Comparison of ENCODE assay signal across 17 mouse cellular contexts in genomic region chr9:65661493-65661892, GRCm38 (mm10).
"Had no signal": no experiment of that assay in that cellular context is flagged by ENCODE, and none has a peak within 500 bp of the region (broad histone marks: within the 10 kb centered on the region; RNA-seq: fewer than 3 reads in every experiment).

No protein-coding gene starts in this region.

- H3K4me3 ChIP-seq: heart, embryonic 12.5 days; hindbrain, embryonic 13.5 days; hindbrain, embryonic 15.5 days; kidney, embryonic 15.5 days; limb, embryonic 13.5 days; limb, embryonic 15.5 days had no signal

- H3K27me3 ChIP-seq: heart, embryonic 12.5 days; hindbrain, embryonic 13.5 days; hindbrain, embryonic 15.5 days; kidney, embryonic 15.5 days; limb, embryonic 13.5 days; limb, embryonic 15.5 days had no signal

- ATAC-seq: forebrain, postnatal 0 days; hindbrain, postnatal 0 days; intestine, embryonic 16.5 days had no signal

- H3K4me2 ChIP-seq: heart, embryonic 12.5 days; hindbrain, embryonic 13.5 days; hindbrain, embryonic 15.5 days; kidney, embryonic 15.5 days; limb, embryonic 13.5 days; limb, embryonic 15.5 days had no signal

- H3K27ac ChIP-seq: hindbrain, embryonic 13.5 days; hindbrain, embryonic 15.5 days; hindbrain, postnatal 0 days; kidney, embryonic 15.5 days; kidney, postnatal 0 days; limb, embryonic 13.5 days; limb, embryonic 15.5 days had no signal

- DNase-seq: forebrain, postnatal 0 days; gastrocnemius, postnatal 14 days; gastrocnemius, postnatal 36 days; heart, adult 18-20 months; kidney, postnatal 14 days; layer of hippocampus, adult 9-11 months; layer of hippocampus, postnatal 36 days; left cerebral cortex, postnatal 4 days had no signal

- H3K9ac ChIP-seq: forebrain, postnatal 0 days; heart, embryonic 12.5 days; hindbrain, embryonic 13.5 days; hindbrain, embryonic 15.5 days; kidney, embryonic 15.5 days; limb, embryonic 13.5 days; limb, embryonic 15.5 days had no signal

- H3K36me3 ChIP-seq: hindbrain, embryonic 13.5 days; hindbrain, embryonic 15.5 days; kidney, embryonic 15.5 days; limb, embryonic 13.5 days; limb, embryonic 15.5 days had no signal

- H3K9me3 ChIP-seq: heart, embryonic 12.5 days; hindbrain, embryonic 13.5 days; hindbrain, embryonic 15.5 days; kidney, embryonic 15.5 days; limb, embryonic 13.5 days; limb, embryonic 15.5 days had no signal

- H3K4me1 ChIP-seq: hindbrain, embryonic 13.5 days; hindbrain, embryonic 15.5 days had no signal
